Mouse (Mus musculus) testis, adult 2 months (tissue): ENCODE results near the gene Picalm.

Experiments used
- CTCF ChIP-seq: fragments of 200-500 bp; IDR thresholded peaks from 2 replicates; pipeline ENCODE4 v1.5.1; 2012; ENCODE audit warnings: low read depth, mild to moderate bottlenecking, inconsistent platforms, low read length, moderate library complexity; ENCODE audit not compliant: control insufficient read depth, insufficient read depth, insufficient replicate concordance
- POLR2A ChIP-seq: fragments of 200-500 bp; IDR thresholded peaks from 2 replicates; pipeline ENCODE4 v1.6.1; 2012; ENCODE audit warnings: low read depth, mild to moderate bottlenecking, inconsistent platforms, low read length, moderate library complexity; ENCODE audit not compliant: control insufficient read depth

DNA sequence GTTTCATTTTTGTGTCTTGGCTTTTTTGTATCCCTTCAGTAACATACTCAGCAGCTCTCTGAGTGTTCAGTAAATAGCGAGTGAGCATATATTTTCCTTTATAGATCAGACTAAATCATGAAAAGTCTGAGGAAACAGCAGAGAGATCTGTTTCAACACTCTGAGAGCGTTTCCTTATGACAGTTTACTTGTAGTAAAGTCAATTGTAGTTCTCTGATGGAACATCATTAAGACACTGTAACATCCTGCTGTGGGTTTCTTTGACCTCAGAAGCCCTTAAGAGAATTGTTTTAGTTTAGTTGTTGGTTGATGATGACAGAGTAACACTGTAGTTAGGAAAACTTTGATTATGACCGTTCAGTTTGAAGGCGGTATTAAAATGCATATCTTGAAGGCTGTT is 8.3 kb downstream of the Picalm start:
- TF ChIP-seq POLR2A: no peak
- TF ChIP-seq CTCF: no peak
